Mouse (Mus musculus) stomach, embryonic 14.5 days (tissue): ENCODE measurements around the gene Slc37a1. TPM values are rescaled to one million over a fixed set of nuclear protein-coding genes. Genes with fewer than 3 reads are reported as not detected.
A peak's percentile ranks its signal among the peaks of the same experiment; 100 is the strongest.

Experiments
- ATAC-seq: fragments of 200-750 bp; cut with Nextera tagmentation; 2 replicates; pipeline ENCODE4 v1.8.0; 2017; ENCODE audit warnings: low read depth, moderate TSS enrichment; ENCODE audit not compliant: insufficient number of reproducible peaks, insufficient read depth, low FRiP score
- H3K27ac ChIP-seq: fragments of 300-500 bp; sonication (generic); 2 replicates; pipeline ENCODE4 v1.5.1; 2014; ENCODE audit warnings: mild to moderate bottlenecking, low read length, moderate library complexity, mixed read lengths
- H3K27me3 ChIP-seq: fragments of 300-500 bp; sonication (generic); 2 replicates; pipeline ENCODE4 v1.6.1; 2014; ENCODE audit warnings: low read length, control low read depth, mixed read lengths; ENCODE audit not compliant: control insufficient read depth, insufficient read depth
- H3K36me3 ChIP-seq: fragments of 300-500 bp; sonication (generic); 2 replicates; pipeline ENCODE4 v1.6.1; 2014; ENCODE audit warnings: mild to moderate bottlenecking, control low read depth, low read length, moderate library complexity, mixed read lengths; ENCODE audit not compliant: control insufficient read depth, insufficient read depth
- H3K4me1 ChIP-seq: fragments of 300-500 bp; sonication (generic); 2 replicates; pipeline ENCODE4 v1.6.1; 2014; ENCODE audit warnings: low read length, control low read depth, mixed read lengths; ENCODE audit not compliant: control insufficient read depth, insufficient read depth
- H3K4me2 ChIP-seq: fragments of 300-500 bp; sonication (generic); replicated peaks from 2 replicates; pipeline ENCODE4 v1.6.1; 2014; ENCODE audit warnings: low read depth, low read length, control low read depth
- H3K4me3 ChIP-seq: fragments of 300-500 bp; sonication (generic); 2 replicates; pipeline ENCODE4 v1.5.1; 2014; ENCODE audit warnings: low read depth, low read length, control low read depth
- H3K9ac ChIP-seq: fragments of 300-500 bp; sonication (generic); replicated peaks from 2 replicates; pipeline ENCODE4 v1.6.1; 2014; ENCODE audit warnings: low read depth, mild to moderate bottlenecking, control low read depth, low read length, moderate library complexity, mixed read lengths
- H3K9me3 ChIP-seq: fragments of 300-500 bp; sonication (generic); 2 replicates; pipeline ENCODE4 v1.6.1; 2016; ENCODE audit warnings: low read depth, low read length, control low read depth; ENCODE audit not compliant: control insufficient read depth
- WGBS: fragments of 180-500 bp; shearing (Covaris S2); extraction: QIAGEN DNeasy Blood & Tissue Kit; methylation state at CpG from one replicate; pipeline ENCODE4 v1.1.7; 2014; 5-methylcytosine and 5-hydroxymethylcytosine counted together
- polyA plus RNA-seq: library from polyadenylated mRNA; unstranded; fragments of >200 nt; fragmentation: Nextera tagmentation; extraction: Ambion mirVana; gene quantifications from 2 replicates; pipeline ENCODE4 v1.2.1, GENCODE M21; 2014

Gene Slc37a1
- polyA plus RNA-seq, 1 experiment from 2014 or later = 10.1 TPM

DNA sequence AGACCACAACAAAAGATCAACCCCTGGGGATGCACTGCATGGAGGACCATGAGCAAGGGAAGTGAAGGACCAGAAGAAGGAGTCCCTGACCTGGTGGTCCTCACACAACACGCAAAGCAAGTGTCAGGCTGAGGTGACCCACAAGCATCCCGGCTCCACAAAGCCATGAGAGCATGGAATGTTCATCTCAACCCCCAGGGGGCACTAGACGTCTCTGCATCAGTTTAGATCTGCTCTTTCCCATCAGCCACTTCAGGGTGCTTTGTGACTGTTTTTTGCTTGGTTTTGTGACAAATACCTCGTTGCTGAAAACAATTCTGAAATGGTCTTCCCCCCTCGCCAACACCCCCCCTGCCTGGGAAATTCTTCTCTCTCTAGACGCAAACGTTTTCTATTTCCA, 91.4 kb downstream of the Slc37a1 start:
- no peak overlapping the region for H3K9ac ChIP-seq
- H3K9me3 ChIP-seq = no peaks in the 10 kb centered on the region
- no peak overlapping the region for H3K4me3 ChIP-seq
- H3K4me1 ChIP-seq = no peaks in the 10 kb centered on the region
- H3K4me2 ChIP-seq = no peak overlapping the region
- 15% methylated on average over 7 of the region's 7 CpGs for WGBS
- no peaks in the 10 kb centered on the region for H3K36me3 ChIP-seq
- ATAC-seq = no peak
- no peaks in the 10 kb centered on the region for H3K27me3 ChIP-seq
- no peak overlapping the region for H3K27ac ChIP-seq

DNA sequence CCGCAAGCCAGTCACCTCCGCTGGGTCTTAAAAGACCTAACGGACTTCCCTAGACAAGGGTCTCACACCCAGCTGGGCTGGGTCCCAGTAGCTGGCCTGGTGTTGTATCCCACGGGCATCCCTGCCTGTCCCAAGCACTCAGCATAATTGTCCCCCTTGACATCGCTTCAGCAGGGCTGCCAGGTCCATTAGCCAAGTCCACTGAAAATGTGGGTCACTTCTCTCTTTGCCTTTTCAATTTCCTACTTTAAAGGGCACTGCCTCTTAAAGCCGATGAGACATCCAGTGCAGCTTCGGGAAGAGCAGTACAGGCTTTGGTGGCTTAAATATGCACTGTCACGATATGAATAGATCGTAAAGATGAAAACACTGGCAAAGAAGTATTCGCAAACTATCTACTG, 91.8 kb downstream of the Slc37a1 start:
- Histone ChIP-seq H3K9me3 (no peaks in the 10 kb centered on the region), H3K4me3 (no peak overlapping the region), H3K4me2 (no peak overlapping the region), H3K9ac (no peak overlapping the region), H3K27ac (no peak overlapping the region), H3K4me1 (no peaks in the 10 kb centered on the region), H3K36me3 (no peaks in the 10 kb centered on the region), H3K27me3 (no peaks in the 10 kb centered on the region)
- no peak for ATAC-seq
- WGBS = 71% methylated on average over 10 of the region's 10 CpGs

DNA sequence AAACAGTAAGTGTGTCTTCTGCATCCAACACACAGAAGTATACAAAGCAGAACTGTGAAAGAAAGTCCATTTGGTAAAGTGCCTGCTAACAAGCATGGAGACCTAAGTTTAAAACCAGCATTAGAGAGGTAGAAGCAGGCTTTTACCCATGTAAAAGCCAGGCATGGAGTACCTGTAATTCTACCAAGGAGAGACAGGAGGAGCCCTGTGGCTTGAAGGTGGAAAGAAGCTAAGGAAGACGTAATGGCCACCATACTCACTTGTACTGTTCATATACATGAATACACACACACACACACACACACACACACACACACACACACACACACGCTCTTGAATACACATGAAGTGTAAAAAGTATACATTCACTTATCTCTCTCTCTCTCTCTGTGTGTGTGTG, 92.5 kb downstream of the Slc37a1 start:
- Histone ChIP-seq H3K9me3 (no peaks in the 10 kb centered on the region), H3K27ac (no peak overlapping the region), H3K4me1 (no peaks in the 10 kb centered on the region), H3K4me3 (no peak overlapping the region), H3K36me3 (no peaks in the 10 kb centered on the region), H3K27me3 (no peaks in the 10 kb centered on the region), H3K9ac (no peak overlapping the region), H3K4me2 (no peak overlapping the region)
- 81% methylated on average over 2 of the region's 2 CpGs for WGBS
- no peak for ATAC-seq

DNA sequence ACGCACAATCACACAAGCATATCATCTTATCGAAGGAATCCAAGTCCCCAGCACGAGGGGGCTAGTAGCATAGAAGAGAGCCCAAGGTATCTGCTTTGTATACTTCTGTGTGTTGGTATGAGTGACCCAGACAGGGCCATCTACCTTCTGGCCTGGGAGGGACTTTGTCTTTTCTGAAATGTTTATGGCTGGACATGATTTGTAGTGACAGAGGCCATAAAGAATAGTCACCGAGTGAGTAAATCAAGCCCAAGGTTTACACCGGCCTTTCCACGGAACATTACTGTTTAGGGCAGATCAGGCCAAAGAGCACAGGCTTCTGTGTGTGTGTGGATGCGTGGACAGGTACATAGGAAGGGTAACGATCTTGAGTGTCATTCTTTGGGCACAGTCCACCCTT, 93.3 kb downstream of the Slc37a1 start:
- H3K4me2 ChIP-seq = no peak overlapping the region
- no peak for ATAC-seq
- peaks cover 3% of the 10 kb centered on the region for H3K4me1 ChIP-seq
- no peak overlapping the region for H3K27ac ChIP-seq
- no peaks in the 10 kb centered on the region for H3K27me3 ChIP-seq
- H3K4me3 ChIP-seq = no peak overlapping the region
- no peaks in the 10 kb centered on the region for H3K9me3 ChIP-seq
- WGBS = 49% methylated on average over 8 of the region's 8 CpGs
- H3K9ac ChIP-seq = no peak overlapping the region
- H3K36me3 ChIP-seq = no peaks in the 10 kb centered on the region

DNA sequence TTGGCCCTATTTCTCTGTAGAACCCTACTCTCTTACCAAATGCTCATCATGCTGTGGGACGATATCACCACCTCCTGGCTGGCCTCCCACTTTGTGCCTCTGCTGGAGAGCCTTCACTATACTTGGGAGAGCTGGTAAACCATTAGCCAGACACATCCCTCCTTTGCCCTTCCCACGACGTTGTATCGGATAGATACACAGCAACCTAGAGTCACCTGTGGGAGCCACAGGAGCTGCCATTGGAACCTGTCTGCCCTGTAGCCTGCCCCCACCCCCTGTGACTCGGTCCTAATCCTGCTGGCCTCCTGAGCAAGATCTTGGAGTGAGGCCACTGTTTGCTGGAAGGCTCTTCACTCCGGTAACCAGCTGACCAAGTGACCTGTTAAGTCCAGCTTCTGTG, 96.7 kb downstream of the Slc37a1 start:
- H3K27me3 ChIP-seq = no peaks in the 10 kb centered on the region
- no peak for ATAC-seq
- H3K4me2 ChIP-seq = no peak overlapping the region
- 65% methylated on average over 6 of the region's 6 CpGs for WGBS
- no peak overlapping the region for H3K27ac ChIP-seq
- H3K9me3 ChIP-seq = no peaks in the 10 kb centered on the region
- no peak overlapping the region for H3K4me3 ChIP-seq
- H3K9ac ChIP-seq = no peak overlapping the region
- H3K36me3 ChIP-seq = no peaks in the 10 kb centered on the region
- peaks cover 25% of the 10 kb centered on the region for H3K4me1 ChIP-seq

DNA sequence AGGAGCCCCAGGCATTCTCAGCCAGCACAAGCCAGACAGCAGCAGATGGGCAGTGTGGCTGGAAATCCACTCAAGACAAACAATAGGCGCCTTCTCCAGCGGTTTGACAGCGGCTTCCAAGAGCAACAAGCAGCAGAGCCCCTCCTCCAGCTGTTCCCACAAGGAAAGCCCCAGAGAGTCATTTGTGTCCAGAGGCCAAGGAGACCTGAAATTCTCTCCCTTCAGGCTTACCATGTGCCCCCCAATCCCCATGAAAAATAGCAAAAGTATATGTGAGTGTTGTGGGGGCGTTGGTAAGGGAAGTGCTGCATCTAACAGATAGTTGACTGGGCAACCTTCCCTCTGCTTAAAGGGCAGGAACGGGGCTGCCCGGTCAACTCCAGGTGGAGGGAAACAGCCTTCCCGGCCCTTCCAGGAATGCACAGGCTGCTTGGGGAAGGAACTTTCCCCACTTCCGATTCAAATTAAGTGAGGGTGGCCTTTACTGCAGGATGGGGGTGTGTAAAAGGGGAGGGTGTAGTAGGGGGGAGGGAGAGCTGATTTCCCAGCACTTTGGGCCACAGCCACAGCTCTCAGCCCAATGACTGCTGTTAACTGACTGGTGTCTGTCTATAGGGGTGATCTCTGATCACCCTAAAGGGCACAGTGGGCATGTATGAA, 98.5 kb downstream of the Slc37a1 start:
- H3K4me2 ChIP-seq = peak overlapping the region; percentile 89; the same call in 1 of the 2 replicates
- no peak for ATAC-seq
- WGBS = 7% methylated on average over 8 of the region's 8 CpGs

DNA sequence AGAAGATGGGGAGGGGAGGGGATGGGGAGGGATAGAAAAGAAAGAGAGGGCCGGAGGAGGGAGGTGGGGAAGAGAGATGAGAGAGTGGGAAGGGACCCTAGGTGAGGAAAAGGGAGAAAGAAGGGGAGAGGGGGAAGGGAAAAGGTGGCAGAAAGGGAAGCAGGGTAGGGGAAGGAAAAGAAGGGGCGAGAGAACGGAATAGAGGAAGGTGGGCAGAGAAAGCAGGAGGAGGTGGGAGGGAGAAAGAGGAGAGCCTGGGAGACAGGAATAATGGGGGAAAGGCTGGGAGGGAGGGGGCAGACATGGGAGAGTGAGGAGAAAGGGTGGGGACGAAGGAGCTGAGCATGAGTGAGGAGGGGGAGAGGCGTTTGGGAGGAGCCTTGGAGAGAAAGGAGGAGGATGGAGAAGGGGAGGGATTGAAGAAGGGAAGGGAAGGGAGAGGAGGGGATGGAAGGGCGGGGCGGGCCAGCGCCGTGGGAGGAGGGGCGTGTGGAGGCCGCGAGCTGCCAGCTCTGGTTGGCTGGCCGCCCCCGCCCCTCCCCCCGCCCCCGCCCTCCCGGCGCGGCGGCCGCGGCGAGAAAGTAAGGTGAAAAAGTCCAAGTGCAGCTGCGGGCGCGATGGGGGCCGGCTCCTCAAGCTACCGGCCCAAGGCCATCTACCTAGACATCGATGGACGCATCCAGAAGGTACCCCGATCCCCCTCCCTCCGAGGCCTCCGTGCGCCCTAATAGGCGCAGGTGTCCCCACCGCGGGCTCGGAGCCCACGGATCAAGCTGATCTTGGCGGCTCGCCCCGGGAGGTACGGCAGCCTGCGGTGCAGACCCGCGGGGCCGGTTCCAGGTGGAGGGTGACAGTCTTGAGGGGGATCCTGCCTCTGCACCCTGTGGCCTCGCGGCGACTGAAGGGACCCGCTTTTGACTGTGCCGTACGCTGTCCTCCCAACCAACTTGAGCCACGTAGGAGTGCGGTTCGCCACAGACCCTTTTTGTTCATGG, 99.4 kb downstream of the Slc37a1 start, which contains the start of gene Pde9a:
Gene Pde9a, plus strand, starts transcription at position 540 of the 995 bp plus-strand sequence.
- H3K4me3 ChIP-seq = peak within 1 kb of the TSS; percentile 84
- peak within 1 kb of the TSS; percentile 73 for H3K27ac ChIP-seq
- peak within 1 kb of the TSS; percentile 69 for H3K9ac ChIP-seq
- H3K9me3 ChIP-seq = no peaks in the 10 kb centered on the region
- no peaks in the 10 kb centered on the region for H3K27me3 ChIP-seq
- H3K4me2 ChIP-seq = peak within 1 kb of the TSS; percentile 89
- H3K36me3 ChIP-seq = no peaks in the 10 kb centered on the region
- WGBS = under 1% methylated on average over 47 of the region's 56 CpGs
- peaks cover 41% of the 10 kb centered on the region for H3K4me1 ChIP-seq
- peak; percentile 80 for ATAC-seq

More for the DNA sequence above, 98.5 kb downstream of the Slc37a1 start:
- no peaks in the 10 kb centered on the region for H3K27me3 ChIP-seq
- H3K36me3 ChIP-seq = no peaks in the 10 kb centered on the region
- no peak overlapping the region for H3K4me3 ChIP-seq
- peaks cover 41% of the 10 kb centered on the region for H3K4me1 ChIP-seq
- peak overlapping the region; percentile 73 for H3K27ac ChIP-seq
- no peaks in the 10 kb centered on the region for H3K9me3 ChIP-seq
- no peak overlapping the region for H3K9ac ChIP-seq

DNA sequence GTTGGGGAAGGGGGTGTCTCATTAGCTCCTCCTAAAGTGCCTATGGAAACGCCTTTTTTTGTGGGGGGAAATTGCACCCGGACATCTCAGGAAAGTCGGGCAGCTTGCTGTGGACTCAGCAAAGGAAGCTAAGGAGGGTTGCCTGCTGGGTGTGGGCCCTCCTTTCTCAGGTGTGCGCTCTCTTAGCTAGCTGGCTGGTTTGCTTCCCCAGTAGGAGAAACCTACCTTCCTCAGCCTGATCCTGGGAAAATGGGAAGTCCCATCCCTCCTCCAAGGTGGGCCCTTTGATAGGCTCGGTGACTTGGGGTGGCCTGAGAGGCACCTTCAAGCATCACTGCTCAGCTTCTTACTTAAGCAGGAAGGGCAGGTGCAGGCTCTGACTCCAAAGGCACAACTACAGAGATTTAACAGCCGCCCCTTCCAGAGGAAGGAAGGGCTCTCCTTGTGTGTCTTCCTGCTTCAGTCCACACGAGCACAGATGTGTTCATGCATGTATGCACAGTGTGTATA, 100.2 kb downstream of the Slc37a1 start:
- Histone ChIP-seq H3K27me3 (no peaks in the 10 kb centered on the region), H3K36me3 (no peaks in the 10 kb centered on the region), H3K9ac (peak overlapping the region; percentile 69), H3K27ac (no peak overlapping the region; the same call in 1 of the 2 replicates), H3K4me3 (peak overlapping the region; percentile 84), H3K4me2 (peak overlapping the region; percentile 89), H3K4me1 (peaks cover 41% of the 10 kb centered on the region), H3K9me3 (no peaks in the 10 kb centered on the region)
- no peak for ATAC-seq
- WGBS = 7% methylated on average over 7 of the region's 7 CpGs
